Mouse (Mus musculus) forebrain, postnatal 0 days (tissue): ENCODE data around the gene Ppp1r1c. TPM values are rescaled to one million over a fixed set of nuclear protein-coding genes. Genes with fewer than 3 reads are reported as not detected.
A peak's percentile ranks its signal among the peaks of the same experiment; 100 is the strongest.
"Not testable (repeated sequence)": the region's sequence is repeated elsewhere in the genome, so short reads cannot be mapped to it uniquely, and the experiment has no call there.

Source experiments
- ATAC-seq: fragments of 200-750 bp; cut with Nextera tagmentation; 2 replicates; pipeline ENCODE4 v1.8.0; 2017; ENCODE audit warnings: mild to moderate bottlenecking, moderate library complexity
- DNase-seq: peaks from one replicate; pipeline ENCODE4 v3.0.0-alpha.2; 2015
- H3K27ac ChIP-seq: fragments of 300-500 bp; sonication (generic); 2 replicates; pipeline ENCODE4 v1.5.1; 2014; ENCODE audit warnings: low read depth, mild to moderate bottlenecking, antibody characterized with exemption, low read length, moderate library complexity, mixed read lengths
- H3K27me3 ChIP-seq: fragments of 300-500 bp; sonication (generic); 2 replicates; pipeline ENCODE4 v1.6.1; 2014; ENCODE audit warnings: mild to moderate bottlenecking, low read length, mixed read lengths; ENCODE audit not compliant: insufficient read depth
- H3K36me3 ChIP-seq: fragments of 300-500 bp; sonication (generic); 2 replicates; pipeline ENCODE4 v1.6.1; 2014; ENCODE audit warnings: mild to moderate bottlenecking, moderate library complexity; ENCODE audit not compliant: insufficient read depth
- H3K4me1 ChIP-seq: fragments of 300-500 bp; sonication (generic); 2 replicates; pipeline ENCODE4 v1.6.1; 2014; ENCODE audit warnings: antibody characterized with exemption; ENCODE audit not compliant: insufficient read depth
- H3K4me2 ChIP-seq: fragments of 300-500 bp; sonication (generic); 2 replicates; pipeline ENCODE4 v1.6.1; 2014; ENCODE audit warnings: low read depth, mild to moderate bottlenecking, moderate library complexity
- H3K4me3 ChIP-seq: fragments of 300-500 bp; sonication (generic); 2 replicates; pipeline ENCODE4 v1.5.1; 2014; ENCODE audit warnings: low read depth, low read length, mixed read lengths
- H3K9ac ChIP-seq: fragments of 300-500 bp; sonication (generic); 2 replicates; pipeline ENCODE4 v1.6.1; 2014; ENCODE audit warnings: mild to moderate bottlenecking
- H3K9me3 ChIP-seq: fragments of 300-500 bp; sonication (generic); 2 replicates; pipeline ENCODE4 v1.6.1; 2016; ENCODE audit warnings: low read length
- CTCF ChIP-seq: sonication (generic); IDR thresholded peaks from 2 replicates; pipeline ENCODE4 v1.5.1; 2016; ENCODE audit warnings: antibody characterized with exemption, control low read depth, low read depth
- WGBS: fragments of 180-500 bp; shearing (Covaris S2); extraction: QIAGEN DNeasy Blood & Tissue Kit; methylation state at CpG from one replicate; pipeline ENCODE4 v1.1.7; 2014; 5-methylcytosine and 5-hydroxymethylcytosine counted together
- polyA plus RNA-seq: library from polyadenylated mRNA; unstranded; fragments of >200 nt; fragmentation: Nextera tagmentation; extraction: Ambion mirVana; gene quantifications from 2 replicates; pipeline ENCODE4 v1.2.1, GENCODE M21; 2015
- total RNA-seq: library from RNA; depleted of rRNA; stranded (reverse); fragments of >200 nt; gene quantifications from 2 replicates; pipeline ENCODE4 v1.2.3, GENCODE M21; 2014; rRNA removed

Ppp1r1c gene
- total and polyA plus RNA-seq, 2 experiments from 2014 or later: 0.33 to 1.4 TPM

GRCm38 (mm10) chr2:79839513-79839912 lies 131.9 kb downstream of the Ppp1r1c start:
- no peak overlapping the region for H3K27ac ChIP-seq
- no peak for DNase-seq
- no peaks in the 10 kb centered on the region for H3K9me3 ChIP-seq
- no peak overlapping the region for H3K9ac ChIP-seq
- H3K27me3 ChIP-seq: no peaks in the 10 kb centered on the region
- WGBS: 72% methylated on average over 5 of the region's 5 CpGs
- H3K36me3 ChIP-seq: no peaks in the 10 kb centered on the region
- no peak for TF ChIP-seq CTCF
- H3K4me1 ChIP-seq: no peaks in the 10 kb centered on the region
- H3K4me2 ChIP-seq: no peak overlapping the region
- H3K4me3 ChIP-seq: no peak overlapping the region
- no peak for ATAC-seq

GRCm38 (mm10) chr2:79847396-79847795 lies 139.8 kb downstream of the Ppp1r1c start:
- not testable (repeated sequence) for ATAC-seq, H3K9ac ChIP-seq, DNase-seq, H3K36me3 ChIP-seq, H3K4me2 ChIP-seq, H3K9me3 ChIP-seq, H3K27ac ChIP-seq, H3K4me1 ChIP-seq, H3K4me3 ChIP-seq, H3K27me3 ChIP-seq
- 88% methylated on average over 13 of the region's 13 CpGs for WGBS

GRCm38 (mm10) chr2:79856874-79857273 lies 149.3 kb downstream of the Ppp1r1c start:
- ATAC-seq: no peak
- no peak overlapping the region for H3K4me2 ChIP-seq
- H3K36me3 ChIP-seq: no peaks in the 10 kb centered on the region
- no peak for DNase-seq
- no peak for TF ChIP-seq CTCF
- no peak overlapping the region for H3K27ac ChIP-seq
- no peak overlapping the region for H3K4me3 ChIP-seq
- WGBS: 92% methylated on average over 1 of the region's 1 CpGs
- no peak overlapping the region for H3K9ac ChIP-seq
- H3K27me3 ChIP-seq: no peaks in the 10 kb centered on the region
- no peaks in the 10 kb centered on the region for H3K9me3 ChIP-seq
- no peaks in the 10 kb centered on the region for H3K4me1 ChIP-seq

- peak; percentile 93 for TF ChIP-seq CTCF
- 36% methylated on average over 9 of the region's 9 CpGs for WGBS
- DNase-seq (peak; percentile 87), ATAC-seq (peak; percentile 86)
- H3K36me3 ChIP-seq: no peaks in the 10 kb centered on the region
- no peaks in the 10 kb centered on the region for H3K4me1 ChIP-seq
- H3K4me3 ChIP-seq: no peak overlapping the region
- H3K9me3 ChIP-seq: no peaks in the 10 kb centered on the region
- H3K9ac ChIP-seq: no peak overlapping the region
- H3K27me3 ChIP-seq: no peaks in the 10 kb centered on the region
- H3K4me2 ChIP-seq: no peak overlapping the region
- no peak overlapping the region for H3K27ac ChIP-seq
Observed at GRCm38 (mm10) chr2:79865275-79865999, 157.9 kb downstream of the Ppp1r1c start.

Other genes starting within 250 kb of the Ppp1r1c start
- 7.2 and 9.7 TPM in 2 replicates for gene Itprid2, start 72.4 kb upstream of the Ppp1r1c start, total RNA-seq
- 3.0 and 3.7 TPM in 2 replicates for gene Itprid2, start 72.4 kb upstream of the Ppp1r1c start, polyA plus RNA-seq